Mouse (Mus musculus): ENCODE results near the gene Xrcc1.

Xrcc1 gene

GRCm38 (mm10) chr7:24565627-24566026 lies 19.5 kb downstream of the Xrcc1 start:
- DNase-seq (ENCODE audit: low spot score) = no peak

- no peak for DNase-seq (ENCODE audit: low spot score)
Measured at GRCm38 (mm10) chr7:24566206-24566605, 20.1 kb downstream of the Xrcc1 start.

GRCm38 (mm10) chr7:24568512-24568911 lies 22.4 kb downstream of the Xrcc1 start:
- no peak for DNase-seq (ENCODE audit: low spot score)

GRCm38 (mm10) chr7:24571071-24571470 lies 25.0 kb downstream of the Xrcc1 start:
- DNase-seq (ENCODE audit: low spot score) = no peak

GRCm38 (mm10) chr7:24572455-24572854 lies 26.4 kb downstream of the Xrcc1 start:
- DNase-seq (ENCODE audit: low spot score) = no peak

GRCm38 (mm10) chr7:24574224-24574796 lies 28.2 kb downstream of the Xrcc1 start:
- no peak for DNase-seq (ENCODE audit: low spot score)

GRCm38 (mm10) chr7:24577811-24578210 lies 31.7 kb downstream of the Xrcc1 start:
- DNase-seq (ENCODE audit: low spot score) = no peak

- no peak for DNase-seq (ENCODE audit: low spot score)
Measured at GRCm38 (mm10) chr7:24584876-24585275, 38.8 kb downstream of the Xrcc1 start.

- no peak for DNase-seq (ENCODE audit: low spot score)
Measured at GRCm38 (mm10) chr7:24585995-24586394, 39.9 kb downstream of the Xrcc1 start.

GRCm38 (mm10) chr7:24586828-24587227 lies 40.7 kb downstream of the Xrcc1 start:
- DNase-seq (ENCODE audit: low spot score) = no peak

GRCm38 (mm10) chr7:24587330-24588105 lies 41.4 kb downstream of the Xrcc1 start, which contains the start of the genes Ethe1 and Zfp575:
Ethe1 (plus strand) TSS chr7:24587543.
Zfp575 (minus strand) TSS chr7:24587641.
- no peak for DNase-seq (ENCODE audit: low spot score)

GRCm38 (mm10) chr7:24588336-24588735 lies 42.2 kb downstream of the Xrcc1 start:
- DNase-seq (ENCODE audit: low spot score) = no peak

GRCm38 (mm10) chr7:24591735-24592134 lies 45.6 kb downstream of the Xrcc1 start:
- no peak for DNase-seq (ENCODE audit: low spot score)

GRCm38 (mm10) chr7:24592163-24592562 lies 46.1 kb downstream of the Xrcc1 start:
- no peak for DNase-seq (ENCODE audit: low spot score)

GRCm38 (mm10) chr7:24592781-24593180 lies 46.7 kb downstream of the Xrcc1 start:
- DNase-seq (ENCODE audit: low spot score) = no peak

GRCm38 (mm10) chr7:24593621-24594308 lies 47.7 kb downstream of the Xrcc1 start:
- peak; percentile 63 for DNase-seq (ENCODE audit: low spot score)

GRCm38 (mm10) chr7:24594309-24594803 lies 48.3 kb downstream of the Xrcc1 start:
- DNase-seq (ENCODE audit: low spot score) = no peak

- DNase-seq (ENCODE audit: low spot score) = no peak
Measured at GRCm38 (mm10) chr7:24595464-24595863, 49.4 kb downstream of the Xrcc1 start.

- no peak for DNase-seq (ENCODE audit: low spot score)
Measured at GRCm38 (mm10) chr7:24598121-24598520, 52.0 kb downstream of the Xrcc1 start.

GRCm38 (mm10) chr7:24599211-24600067 lies 53.4 kb downstream of the Xrcc1 start:
- DNase-seq (ENCODE audit: low spot score) = no peak

- DNase-seq (ENCODE audit: low spot score) = peak; percentile 86
Measured at GRCm38 (mm10) chr7:24600941-24601597, 55.0 kb downstream of the Xrcc1 start.

All from T-cell, adult 2 months (primary cell).